Mouse (Mus musculus) CH12.LX (cell line): ENCODE measurements around the gene Psmd3.

Experiments used
- CTCF ChIP-seq, 2 experiments: IDR thresholded peaks in 1 of 2; conservative IDR thresholded peaks in 1 of 2; 2 replicates each; pipeline ENCODE4 v1.5.1; 2011 to 2012; ENCODE audit warnings: low read depth in 2 of 2, low read length in 2 of 2, improper control_type of control experiment in 1 of 2, inconsistent platforms in 1 of 2, mild to moderate bottlenecking in 1 of 2, moderate library complexity in 1 of 2
- NRF1 ChIP-seq: IDR thresholded peaks from 2 replicates; pipeline ENCODE4 v1.6.1; 2014; ENCODE audit warnings: low read depth, mild to moderate bottlenecking, inconsistent platforms, low read length, improper control_type of control experiment, moderate library complexity

DNA sequence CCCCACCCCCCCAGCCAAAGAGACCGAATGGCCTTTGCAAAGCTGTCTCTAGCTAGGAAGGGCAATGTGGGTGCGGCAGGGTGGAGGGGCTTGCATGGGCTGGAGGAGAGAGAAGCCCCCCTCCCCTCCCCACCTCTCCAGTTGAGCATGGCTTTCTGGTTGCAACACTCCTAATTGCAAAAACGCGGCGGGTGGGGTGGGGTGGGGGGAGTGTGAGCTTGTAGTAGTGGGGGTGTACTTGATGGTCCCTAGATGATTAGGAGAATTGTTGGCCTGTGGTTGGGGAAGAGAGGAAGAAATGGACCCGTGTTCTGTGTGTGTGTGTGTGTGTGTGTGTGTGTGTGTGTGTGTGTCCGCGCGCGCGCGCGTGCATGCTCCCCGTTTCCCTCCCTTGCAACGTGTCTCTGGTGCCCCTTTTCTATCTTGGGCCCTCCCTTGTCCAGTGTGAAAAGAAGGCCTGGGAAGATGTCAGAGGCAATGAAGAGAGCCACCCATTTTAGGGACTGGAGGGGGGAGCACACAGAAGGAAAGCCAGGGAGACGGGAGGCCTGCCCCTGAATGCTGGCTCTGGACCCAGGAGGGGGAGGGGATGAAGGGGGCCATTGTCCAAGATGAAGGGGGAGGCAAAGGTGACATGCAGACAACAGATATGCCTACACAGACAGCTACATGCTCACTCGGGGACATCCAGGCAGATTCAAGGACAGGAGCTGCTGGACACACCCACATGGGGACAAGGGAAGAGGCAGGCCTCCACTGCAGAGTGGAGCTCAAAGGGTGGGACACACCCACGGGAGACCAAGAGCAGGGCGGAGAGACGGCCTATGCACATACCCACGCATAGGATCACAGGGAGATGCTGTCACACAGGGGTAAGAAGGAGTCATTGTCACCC is 60.3 kb downstream of the Psmd3 start:
- TF ChIP-seq NRF1 = peak; percentile 41; the same call in 1 of the 2 replicates
- TF ChIP-seq CTCF (conservative IDR thresholded peaks at IDR 0.05 in 1 of 2, IDR thresholded peaks at IDR 0.05 in 1 of 2; ENCODE audit: low read depth in 2 of 2, low read length in 2 of 2) = no peak
